Mouse (Mus musculus): ENCODE measurements around the gene Cfap54. TPM values are rescaled to one million over a fixed set of nuclear protein-coding genes. Genes with fewer than 3 reads are reported as not detected.

Gene Cfap54
- total RNA-seq, 1 experiment: 0.31 TPM

- no peak overlapping the region for H3K9ac ChIP-seq (ENCODE audit: insufficient read depth, low read depth, low read length, poor library complexity, severe bottlenecking)
- no peak overlapping the region for H3K27ac ChIP-seq (ENCODE audit: insufficient read depth, low read depth, low read length, poor library complexity, severe bottlenecking)
- H3K36me3 ChIP-seq (ENCODE audit: control insufficient read depth, insufficient read depth, low read length, poor library complexity, severe bottlenecking): no peaks in the 10 kb centered on the region
- no peaks in the 10 kb centered on the region for H3K4me1 ChIP-seq (ENCODE audit: control insufficient read depth in 2 of 2, insufficient read depth in 2 of 2, low read length in 2 of 2, poor library complexity in 1 of 2)
- H3K9me3 ChIP-seq (ENCODE audit: control insufficient read depth, insufficient read depth, low read depth, low read length): no peaks in the 10 kb centered on the region
- in situ Hi-C loops (cut with MboI; ENCODE audit: low sequenced_read_pairs in 2 of 2, unreplicated experiment in 2 of 2): no loop called here
- TF ChIP-seq CHD2 (IDR thresholded peaks at IDR 0.05; ENCODE audit: low read depth, low read length) (no peak), MAFK (IDR thresholded peaks at IDR 0.05; ENCODE audit: insufficient read depth, low read depth, low read length) (no peak), HCFC1 (IDR thresholded peaks at IDR 0.05; ENCODE audit: borderline replicate concordance, insufficient read depth, low read length) (no peak), ZNF384 (IDR thresholded peaks at IDR 0.05; ENCODE audit: low read depth, low read length) (no peak), ZC3H11A (IDR thresholded peaks at IDR 0.05; ENCODE audit: borderline replicate concordance, low read depth, low read length) (no peak)
- no peak for DNase-seq (ENCODE audit: low read depth, low spot score)
- H3K4me3 ChIP-seq (ENCODE audit: insufficient read depth in 1 of 2, low read depth in 1 of 2, low read length in 2 of 2, poor library complexity in 1 of 2, severe bottlenecking in 1 of 2): no peak overlapping the region
Observed at GRCm38 (mm10) chr10:93103676-93104075, 22.3 kb upstream of the Cfap54 start.

- Histone ChIP-seq H3K4me3 (ENCODE audit: insufficient read depth in 1 of 2, low read depth in 1 of 2, low read length in 2 of 2, poor library complexity in 1 of 2, severe bottlenecking in 1 of 2) (no peak overlapping the region), H3K9me3 (ENCODE audit: control insufficient read depth, insufficient read depth, low read depth, low read length) (no peaks in the 10 kb centered on the region), H3K9ac (ENCODE audit: insufficient read depth, low read depth, low read length, poor library complexity, severe bottlenecking) (no peak overlapping the region), H3K4me1 (ENCODE audit: control insufficient read depth in 2 of 2, insufficient read depth in 2 of 2, low read length in 2 of 2, poor library complexity in 1 of 2) (no peaks in the 10 kb centered on the region), H3K27ac (ENCODE audit: insufficient read depth, low read depth, low read length, poor library complexity, severe bottlenecking) (no peak overlapping the region), H3K36me3 (ENCODE audit: control insufficient read depth, insufficient read depth, low read length, poor library complexity, severe bottlenecking) (no peaks in the 10 kb centered on the region)
- in situ Hi-C loops (cut with MboI; ENCODE audit: low sequenced_read_pairs in 2 of 2, unreplicated experiment in 2 of 2): no loop called here
- no peak for DNase-seq (ENCODE audit: low read depth, low spot score)
- no peak for TF ChIP-seq ZC3H11A (IDR thresholded peaks at IDR 0.05; ENCODE audit: borderline replicate concordance, low read depth, low read length)
- TF ChIP-seq CHD2 (IDR thresholded peaks at IDR 0.05; ENCODE audit: low read depth, low read length): no peak
Observed at GRCm38 (mm10) chr10:93102321-93102720, 20.9 kb upstream of the Cfap54 start.

GRCm38 (mm10) chr10:93098211-93098805 is 16.9 kb upstream of the Cfap54 start:
- TF ChIP-seq CHD2 (IDR thresholded peaks at IDR 0.05; ENCODE audit: low read depth, low read length) (no peak), ZNF384 (IDR thresholded peaks at IDR 0.05; ENCODE audit: low read depth, low read length) (no peak), MAFK (IDR thresholded peaks at IDR 0.05; ENCODE audit: insufficient read depth, low read depth, low read length) (no peak), ZC3H11A (IDR thresholded peaks at IDR 0.05; ENCODE audit: borderline replicate concordance, low read depth, low read length) (no peak), HCFC1 (IDR thresholded peaks at IDR 0.05; ENCODE audit: borderline replicate concordance, insufficient read depth, low read length) (no peak)
- peaks cover 0 to 3% of the 10 kb centered on the region in 2 experiments; a peak in 1 of 4 replicates for H3K4me1 ChIP-seq (ENCODE audit: control insufficient read depth in 2 of 2, insufficient read depth in 2 of 2, low read length in 2 of 2, poor library complexity in 1 of 2)
- in situ Hi-C loops (cut with MboI; ENCODE audit: low sequenced_read_pairs in 2 of 2, unreplicated experiment in 2 of 2): no loop called here
- no peak overlapping the region for H3K27ac ChIP-seq (ENCODE audit: insufficient read depth, low read depth, low read length, poor library complexity, severe bottlenecking)
- no peak for DNase-seq (ENCODE audit: low read depth, low spot score)
- no peak overlapping the region for H3K4me3 ChIP-seq (ENCODE audit: insufficient read depth in 1 of 2, low read depth in 1 of 2, low read length in 2 of 2, poor library complexity in 1 of 2, severe bottlenecking in 1 of 2)
- no peak overlapping the region for H3K9ac ChIP-seq (ENCODE audit: insufficient read depth, low read depth, low read length, poor library complexity, severe bottlenecking)
- H3K36me3 ChIP-seq (ENCODE audit: control insufficient read depth, insufficient read depth, low read length, poor library complexity, severe bottlenecking): no peaks in the 10 kb centered on the region
- no peaks in the 10 kb centered on the region for H3K9me3 ChIP-seq (ENCODE audit: control insufficient read depth, insufficient read depth, low read depth, low read length)

DNA sequence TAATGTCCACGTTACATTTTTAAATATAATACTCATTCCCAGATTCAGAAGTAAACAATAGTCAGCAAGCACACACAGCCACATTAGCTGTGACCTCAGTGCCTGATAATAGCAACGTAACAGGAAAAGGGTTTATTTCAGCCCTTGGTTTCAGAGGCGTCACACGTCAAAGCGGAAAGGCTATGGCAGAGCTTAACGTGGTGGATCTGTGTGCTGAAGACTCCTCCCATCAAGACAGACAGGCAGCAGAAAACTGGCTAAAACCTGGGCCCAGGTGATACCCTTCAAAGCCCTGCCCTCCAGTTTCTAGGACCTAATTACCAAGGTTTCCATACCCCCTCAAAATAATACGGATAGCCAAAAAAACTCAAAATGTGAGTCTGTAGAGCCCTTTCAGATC is 16.0 kb upstream of the Cfap54 start:
- TF ChIP-seq ZC3H11A (IDR thresholded peaks at IDR 0.05; ENCODE audit: borderline replicate concordance, low read depth, low read length) (no peak), HCFC1 (IDR thresholded peaks at IDR 0.05; ENCODE audit: borderline replicate concordance, insufficient read depth, low read length) (no peak), CHD2 (IDR thresholded peaks at IDR 0.05; ENCODE audit: low read depth, low read length) (no peak), ZNF384 (IDR thresholded peaks at IDR 0.05; ENCODE audit: low read depth, low read length) (no peak), MAFK (IDR thresholded peaks at IDR 0.05; ENCODE audit: insufficient read depth, low read depth, low read length) (no peak)
- H3K4me3 ChIP-seq (ENCODE audit: insufficient read depth in 1 of 2, low read depth in 1 of 2, low read length in 2 of 2, poor library complexity in 1 of 2, severe bottlenecking in 1 of 2): no peak overlapping the region
- no peak for DNase-seq (ENCODE audit: low read depth, low spot score)
- H3K9me3 ChIP-seq (ENCODE audit: control insufficient read depth, insufficient read depth, low read depth, low read length): no peaks in the 10 kb centered on the region
- in situ Hi-C loops (cut with MboI; ENCODE audit: low sequenced_read_pairs in 2 of 2, unreplicated experiment in 2 of 2): no loop called here
- H3K27ac ChIP-seq (ENCODE audit: insufficient read depth, low read depth, low read length, poor library complexity, severe bottlenecking): no peak overlapping the region
- peaks cover 0 to 3% of the 10 kb centered on the region in 2 experiments; a peak in 1 of 4 replicates for H3K4me1 ChIP-seq (ENCODE audit: control insufficient read depth in 2 of 2, insufficient read depth in 2 of 2, low read length in 2 of 2, poor library complexity in 1 of 2)
- no peak overlapping the region for H3K9ac ChIP-seq (ENCODE audit: insufficient read depth, low read depth, low read length, poor library complexity, severe bottlenecking)
- H3K36me3 ChIP-seq (ENCODE audit: control insufficient read depth, insufficient read depth, low read length, poor library complexity, severe bottlenecking): no peaks in the 10 kb centered on the region

DNA sequence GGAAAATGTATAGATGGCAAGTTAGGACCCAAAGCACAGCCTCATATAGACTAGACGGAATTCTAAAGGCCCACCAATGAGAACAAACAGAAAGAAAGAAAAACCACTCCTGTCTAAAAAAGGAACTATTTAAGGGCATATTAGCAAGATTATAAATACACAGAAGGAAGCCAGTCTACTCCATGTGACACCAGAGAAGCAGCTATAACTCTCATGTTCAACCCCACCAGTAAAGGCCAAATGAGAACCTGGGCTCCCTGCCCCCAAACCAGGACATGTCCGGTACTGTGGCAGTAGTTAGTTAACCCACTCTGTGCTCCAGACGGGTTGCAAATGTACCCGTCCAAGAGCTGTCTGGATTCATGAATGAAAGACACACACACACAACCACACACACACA is 14.4 kb upstream of the Cfap54 start:
- no peak for TF ChIP-seq ZNF384 (IDR thresholded peaks at IDR 0.05; ENCODE audit: low read depth, low read length)
- TF ChIP-seq ZC3H11A (IDR thresholded peaks at IDR 0.05; ENCODE audit: borderline replicate concordance, low read depth, low read length): no peak
- TF ChIP-seq CHD2 (IDR thresholded peaks at IDR 0.05; ENCODE audit: low read depth, low read length): no peak
- TF ChIP-seq MAFK (IDR thresholded peaks at IDR 0.05; ENCODE audit: insufficient read depth, low read depth, low read length): no peak
- TF ChIP-seq HCFC1 (IDR thresholded peaks at IDR 0.05; ENCODE audit: borderline replicate concordance, insufficient read depth, low read length): no peak
- Histone ChIP-seq H3K4me1 (ENCODE audit: control insufficient read depth in 2 of 2, insufficient read depth in 2 of 2, low read length in 2 of 2, poor library complexity in 1 of 2) (peaks cover 0 to 3% of the 10 kb centered on the region in 2 experiments; a peak in 1 of 4 replicates), H3K9ac (ENCODE audit: insufficient read depth, low read depth, low read length, poor library complexity, severe bottlenecking) (no peak overlapping the region), H3K9me3 (ENCODE audit: control insufficient read depth, insufficient read depth, low read depth, low read length) (no peaks in the 10 kb centered on the region), H3K36me3 (ENCODE audit: control insufficient read depth, insufficient read depth, low read length, poor library complexity, severe bottlenecking) (no peaks in the 10 kb centered on the region), H3K27ac (ENCODE audit: insufficient read depth, low read depth, low read length, poor library complexity, severe bottlenecking) (no peak overlapping the region), H3K4me3 (ENCODE audit: insufficient read depth in 1 of 2, low read depth in 1 of 2, low read length in 2 of 2, poor library complexity in 1 of 2, severe bottlenecking in 1 of 2) (no peak overlapping the region)
- in situ Hi-C loops (cut with MboI; ENCODE audit: low sequenced_read_pairs in 2 of 2, unreplicated experiment in 2 of 2): no loop called here
- DNase-seq (ENCODE audit: low read depth, low spot score): no peak
